Mouse (Mus musculus) R1 (cell line): Measurements from ENCODE around the gene AW822073.
"Not testable (repeated sequence)": the region's sequence is repeated elsewhere in the genome, so short reads cannot be mapped to it uniquely, and the experiment has no call there.

ENCODE experiments used
- DNase-seq: peaks from one replicate; pipeline ENCODE4 v3.0.0-alpha.2; 2018; ENCODE audit warnings: low read depth, low spot score

AW822073 gene

DNA sequence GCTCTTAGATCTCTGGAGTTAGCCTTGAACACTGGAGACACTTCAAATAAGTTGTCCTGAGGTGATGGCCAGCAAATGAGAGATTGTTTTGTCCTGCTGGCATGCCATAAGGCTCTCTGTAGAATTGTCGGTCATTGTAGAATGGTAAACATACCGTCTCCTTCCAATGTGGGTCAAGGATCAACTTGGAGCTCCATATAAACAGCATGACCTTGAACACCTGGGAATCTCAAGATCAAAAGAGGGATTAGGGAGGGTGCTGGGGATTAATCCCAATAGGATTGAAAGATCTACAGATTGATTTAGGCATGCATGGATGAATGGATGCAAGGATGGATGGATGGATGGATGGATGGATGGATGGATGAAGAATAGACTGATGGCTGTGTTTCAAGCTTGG is 3.2 kb downstream of the AW822073 start:
- not testable (repeated sequence) for DNase-seq

DNA sequence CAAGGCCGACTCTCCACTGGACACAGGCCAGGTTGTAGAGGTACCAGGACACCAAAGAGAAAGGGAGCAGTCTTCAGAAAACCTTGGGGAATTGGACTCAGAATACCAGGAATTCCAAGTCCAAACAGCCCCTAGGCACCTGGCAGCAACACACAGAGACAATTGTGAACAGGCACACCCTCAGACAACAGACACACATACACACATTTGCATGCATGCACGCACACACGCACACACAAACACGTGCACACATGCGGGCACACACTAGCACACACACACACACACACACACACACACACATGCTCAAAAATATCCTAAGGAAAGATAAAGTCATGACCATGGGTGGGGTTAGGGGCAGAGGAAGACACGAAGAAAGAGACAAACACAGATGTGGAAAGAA is 4.0 kb downstream of the AW822073 start:
- DNase-seq, result peak; percentile 46

DNA sequence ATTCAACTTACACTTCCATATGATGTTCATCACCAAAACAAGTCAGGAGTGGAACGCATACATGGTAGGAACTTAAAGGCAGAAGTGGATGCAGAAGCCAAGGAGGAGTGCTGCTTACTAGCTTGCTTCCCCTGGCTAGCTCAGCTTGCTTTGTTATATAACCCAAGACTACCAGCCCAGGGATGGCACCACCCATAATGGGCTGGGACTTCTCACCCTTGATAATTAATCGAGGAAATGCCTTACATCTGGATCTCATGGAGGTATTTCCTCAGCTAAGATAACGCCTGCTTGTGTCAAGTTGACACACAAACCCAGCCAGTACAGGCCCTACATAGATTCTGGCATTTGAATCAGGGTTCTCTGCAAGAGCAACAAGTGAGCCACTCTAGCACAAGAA is 7.4 kb downstream of the AW822073 start:
- DNase-seq, result no peak

DNA sequence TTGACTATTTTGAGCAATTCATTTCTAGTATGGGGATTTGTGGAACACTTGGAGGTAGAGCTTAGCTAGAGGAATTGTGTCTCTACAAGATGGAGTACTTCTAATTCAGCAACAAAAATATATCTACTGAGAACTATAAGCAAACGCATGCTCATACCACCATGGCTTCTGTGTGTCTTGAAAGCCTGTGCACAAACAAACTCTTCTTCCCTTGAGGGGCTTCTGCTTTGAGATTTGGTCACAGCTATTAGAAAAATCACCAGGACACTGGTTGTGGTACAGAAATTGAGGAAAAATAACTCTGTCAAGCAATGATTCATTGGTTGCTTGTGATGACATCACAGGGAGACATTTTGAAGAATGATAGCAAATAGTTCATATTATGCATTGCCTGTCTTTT is 9.4 kb downstream of the AW822073 start:
- DNase-seq, result no peak

DNA sequence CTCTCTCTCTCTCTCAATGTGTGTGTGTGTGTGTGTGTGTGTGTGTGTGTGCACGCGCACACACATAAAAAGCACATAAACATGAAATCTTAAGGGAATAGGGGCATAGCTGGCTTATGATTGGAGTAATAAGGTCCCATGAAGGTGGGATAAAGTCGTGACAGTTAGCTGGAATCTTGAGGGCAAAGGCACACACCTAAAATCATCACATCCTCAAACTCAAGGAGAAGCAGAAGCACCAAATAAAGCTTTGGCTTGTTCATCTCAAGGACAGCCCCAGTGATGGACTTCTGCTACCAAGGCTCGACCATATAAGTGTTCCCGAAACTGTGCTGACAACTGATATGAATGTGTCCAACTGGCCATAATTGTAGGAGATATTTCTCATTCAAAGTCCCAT is 9.8 kb downstream of the AW822073 start:
- DNase-seq, result no peak

DNA sequence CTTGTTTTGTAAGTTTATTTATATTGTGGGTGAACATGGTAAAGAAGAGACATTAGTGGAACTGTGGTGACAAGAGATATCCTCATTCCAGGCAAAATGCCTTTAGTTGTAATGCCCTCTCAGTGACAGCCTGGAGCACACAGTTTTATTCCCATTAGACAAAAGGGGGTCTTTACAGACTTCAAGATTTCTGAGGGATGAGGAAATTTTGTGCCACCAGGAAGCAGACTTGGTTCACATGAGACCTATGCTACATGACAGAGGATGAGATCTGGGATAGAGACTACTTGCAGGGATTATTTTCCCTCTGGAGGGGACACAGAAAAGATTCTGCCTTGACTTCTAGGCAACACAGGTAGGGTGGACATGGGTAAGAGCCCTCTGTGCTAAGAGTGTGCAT is 10.2 kb downstream of the AW822073 start:
- no peak for DNase-seq

DNA sequence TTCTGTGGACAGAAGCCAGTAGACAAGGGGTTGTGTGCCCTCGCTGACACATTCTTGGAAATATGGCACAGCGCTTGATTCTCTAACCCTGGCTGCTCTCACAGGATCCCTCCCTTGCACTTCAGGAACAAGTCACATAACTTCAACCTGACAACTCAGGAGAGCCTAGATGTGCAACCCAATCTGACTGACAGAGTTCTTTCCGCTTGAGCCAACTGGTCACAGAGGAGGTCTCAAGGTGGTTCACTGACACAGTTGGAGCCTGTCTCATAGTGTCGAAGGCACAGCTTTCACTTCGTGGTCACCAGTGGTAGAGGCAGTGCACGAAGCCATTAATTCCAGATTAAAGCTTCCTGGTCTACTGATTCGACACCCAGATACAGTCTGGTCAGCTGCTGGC is 12.5 kb downstream of the AW822073 start:
- DNase-seq, result no peak

DNA sequence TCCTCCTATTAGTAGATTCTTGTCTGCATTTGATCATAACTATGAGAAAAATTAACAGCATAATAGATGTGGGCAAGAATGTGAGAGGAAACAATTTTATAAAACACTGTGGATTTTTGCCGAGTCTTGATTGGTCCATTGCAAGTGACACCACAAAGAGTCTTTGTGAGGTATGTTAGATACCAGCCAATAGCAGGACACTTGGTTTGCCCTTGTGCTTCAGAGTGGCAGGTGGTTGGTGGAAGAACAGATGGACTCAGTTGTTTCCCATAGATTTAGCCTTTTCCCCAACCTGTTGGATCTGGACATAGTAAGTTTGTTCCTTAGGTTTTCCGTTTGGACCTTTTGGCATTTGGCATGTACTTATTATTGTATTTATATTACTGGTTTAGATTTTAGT is 13.5 kb downstream of the AW822073 start:
- DNase-seq, result no peak

DNA sequence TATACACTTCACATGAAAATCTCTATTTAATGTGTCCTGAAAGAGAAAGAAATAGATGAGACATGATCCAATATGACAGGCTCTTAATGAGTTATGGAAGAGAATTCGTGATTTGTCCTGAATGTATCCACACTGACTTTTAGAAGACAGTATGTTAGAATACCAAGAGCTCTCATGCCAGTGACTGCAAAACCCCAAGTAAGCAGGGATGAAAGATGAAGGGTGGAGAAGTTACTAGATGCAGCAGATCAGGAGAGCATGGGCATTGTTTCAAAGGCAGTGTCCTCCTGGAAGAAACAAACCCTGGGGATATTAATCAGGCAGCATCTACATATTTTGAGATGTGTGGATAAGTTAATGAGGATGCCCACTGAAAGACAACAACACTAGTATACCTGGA is 14.2 kb downstream of the AW822073 start:
- DNase-seq, result no peak

DNA sequence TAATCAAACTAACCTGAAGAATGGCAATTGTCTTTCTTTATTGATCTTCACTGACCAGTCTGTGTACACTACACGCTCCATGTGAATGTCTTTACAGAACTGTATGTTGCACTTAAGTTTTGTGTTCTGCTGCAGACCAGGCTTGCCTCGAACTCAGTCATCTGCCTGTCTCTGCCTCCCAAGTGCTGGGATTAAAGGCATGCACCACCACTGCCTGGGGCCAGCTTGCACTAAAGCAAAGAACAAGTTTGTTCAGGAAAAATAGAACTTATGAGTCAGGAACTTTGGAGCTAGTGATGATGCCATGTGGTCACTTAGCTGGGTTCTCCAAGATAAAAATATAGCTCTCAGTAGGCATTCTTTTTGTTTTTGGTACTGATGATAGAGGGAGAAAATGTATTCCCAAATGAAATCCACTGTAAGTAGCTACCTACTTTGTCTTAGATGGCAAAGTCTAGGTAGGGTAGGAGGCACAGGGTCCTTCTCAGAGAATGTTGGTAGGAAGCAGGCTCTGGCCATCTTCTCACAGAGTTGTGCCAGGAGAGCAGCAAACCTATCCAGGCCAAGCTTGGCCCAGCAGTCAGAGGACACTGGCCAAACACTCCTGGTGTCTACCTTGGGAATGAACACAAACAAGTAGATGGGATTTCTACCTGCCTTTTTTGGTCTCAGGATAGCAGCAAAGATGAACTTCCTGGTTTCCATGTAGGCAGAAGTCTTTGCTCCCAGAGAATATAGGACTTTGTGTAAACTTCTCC is 14.8 kb downstream of the AW822073 start:
- DNase-seq, result no peak

DNA sequence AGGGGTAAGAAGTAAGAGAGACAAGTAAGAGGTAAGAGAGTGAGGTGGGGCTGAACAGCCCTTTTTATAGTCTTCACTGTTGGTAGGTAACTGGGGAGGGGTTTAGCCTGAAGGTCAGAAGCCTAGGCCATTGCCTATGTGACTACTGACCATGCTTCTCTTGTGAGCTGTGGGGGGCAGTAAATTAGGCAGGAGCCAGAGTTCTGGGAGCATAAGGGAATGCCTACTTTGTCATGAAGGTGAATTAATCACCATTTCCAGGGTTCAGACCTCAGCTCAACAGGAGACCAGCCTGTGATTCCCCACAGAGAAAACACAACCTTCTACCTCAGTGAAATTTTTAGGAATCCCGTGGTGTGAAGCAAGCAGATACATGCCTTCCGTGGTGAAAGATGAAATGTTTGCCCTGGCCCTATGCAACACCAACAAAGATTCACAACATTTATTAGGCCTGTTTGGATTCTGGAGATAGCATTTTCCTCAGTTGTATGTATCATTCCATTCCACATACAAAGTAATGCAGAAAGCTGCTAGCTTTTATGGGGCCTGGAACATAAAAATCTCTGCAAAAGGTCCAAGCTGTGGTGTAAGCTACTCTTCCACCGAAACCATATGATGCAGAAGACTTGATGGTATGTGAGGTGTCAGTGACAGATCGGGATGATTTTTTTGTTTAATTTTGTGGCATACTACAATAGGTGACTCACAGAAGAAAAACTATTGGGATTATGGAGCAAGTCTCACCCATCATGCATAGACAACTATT is 17.9 kb downstream of the AW822073 start:
- no peak for DNase-seq

DNA sequence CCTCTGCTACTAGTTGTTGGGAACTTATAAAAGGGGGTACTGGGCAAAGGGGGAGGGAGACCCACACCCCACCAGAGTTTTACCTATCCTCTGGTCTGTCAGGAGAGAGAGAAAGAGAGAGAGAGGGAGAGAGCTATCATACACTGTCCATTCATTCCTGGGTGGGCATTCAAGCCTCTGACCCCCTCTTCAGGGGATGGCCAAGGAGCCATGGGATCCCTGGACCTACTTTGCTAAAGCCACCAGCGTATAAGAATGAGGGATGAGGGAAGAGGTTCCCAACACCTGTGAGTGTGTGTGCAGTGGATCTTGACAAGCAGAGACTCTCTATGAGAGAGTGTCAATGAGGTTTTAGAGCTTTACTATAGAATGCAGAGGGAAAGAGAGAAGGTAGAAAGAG is 18.7 kb downstream of the AW822073 start:
- no peak for DNase-seq
